Mouse (Mus musculus): ENCODE data around the gene Dzip1.

GRCm38 (mm10) chr14:118829331-118830095 is 95.7 kb downstream of the Dzip1 start:
- TF ChIP-seq CTCF (conservative IDR thresholded peaks at IDR 0.05; ENCODE audit: insufficient read depth, insufficient read length, low read depth, low read length): no peak
- TF ChIP-seq POLR2A (IDR thresholded peaks at IDR 0.05; ENCODE audit: low read depth, low read length): no peak

Measured in kidney, adult 2 months (tissue).